Mouse (Mus musculus): ENCODE data around the gene Sh3gl1.

GRCm38 (mm10) chr17:56074827-56075208 is 38.4 kb upstream of the Sh3gl1 start, which contains the start of gene Ubxn6:
- TF ChIP-seq CTCF (IDR thresholded peaks at IDR 0.05) (peak; percentile 69), EP300 (IDR thresholded peaks at IDR 0.05) (peak; percentile 65)

Data from lung, postnatal 0 days (tissue).